Mouse (Mus musculus) embryonic facial prominence, embryonic 10.5 days (tissue): ENCODE results near the gene Aff4. TPM values are rescaled to one million over a fixed set of nuclear protein-coding genes. Genes with fewer than 3 reads are reported as not detected.

ENCODE experiments used
- DNase-seq: peaks from one replicate; pipeline ENCODE4 v3.0.0-alpha.2; 2017; ENCODE audit warnings: low spot score
- H3K27ac ChIP-seq: fragments of 300-500 bp; sonication (generic); replicated peaks from 2 replicates; pipeline ENCODE4 v1.5.1; 2016; ENCODE audit warnings: mild to moderate bottlenecking
- H3K27me3 ChIP-seq: fragments of 300-500 bp; sonication (generic); replicated peaks from 2 replicates; pipeline ENCODE4 v1.6.1; 2016; ENCODE audit warnings: low read depth, mild to moderate bottlenecking; ENCODE audit not compliant: poor library complexity, severe bottlenecking
- H3K36me3 ChIP-seq: fragments of 300-500 bp; sonication (generic); replicated peaks from 2 replicates; pipeline ENCODE4 v1.6.1; 2016; ENCODE audit warnings: mild to moderate bottlenecking, moderate library complexity
- H3K4me1 ChIP-seq: fragments of 300-500 bp; sonication (generic); 2 replicates; pipeline ENCODE4 v1.6.1; 2016
- H3K4me3 ChIP-seq: fragments of 300-500 bp; sonication (generic); 2 replicates; pipeline ENCODE4 v1.5.1; 2016; ENCODE audit warnings: mild to moderate bottlenecking, moderate library complexity
- H3K9me3 ChIP-seq: fragments of 300-500 bp; sonication (generic); 2 replicates; pipeline ENCODE4 v1.6.1; 2016; ENCODE audit warnings: mild to moderate bottlenecking
- WGBS: fragments of 180-500 bp; shearing (Covaris S2); methylation state at CpG from one replicate; pipeline ENCODE4 v1.1.7; 2016; 5-methylcytosine and 5-hydroxymethylcytosine counted together
- polyA plus RNA-seq: library from polyadenylated mRNA; unstranded; fragments of >200 nt; fragmentation: Nextera tagmentation; extraction: Ambion mirVana; gene quantifications from 2 replicates; pipeline ENCODE4 v1.2.1, GENCODE M21; 2016

Gene Aff4
- polyA plus RNA-seq, 1 experiment from 2014 or later: 42.7 TPM

DNA sequence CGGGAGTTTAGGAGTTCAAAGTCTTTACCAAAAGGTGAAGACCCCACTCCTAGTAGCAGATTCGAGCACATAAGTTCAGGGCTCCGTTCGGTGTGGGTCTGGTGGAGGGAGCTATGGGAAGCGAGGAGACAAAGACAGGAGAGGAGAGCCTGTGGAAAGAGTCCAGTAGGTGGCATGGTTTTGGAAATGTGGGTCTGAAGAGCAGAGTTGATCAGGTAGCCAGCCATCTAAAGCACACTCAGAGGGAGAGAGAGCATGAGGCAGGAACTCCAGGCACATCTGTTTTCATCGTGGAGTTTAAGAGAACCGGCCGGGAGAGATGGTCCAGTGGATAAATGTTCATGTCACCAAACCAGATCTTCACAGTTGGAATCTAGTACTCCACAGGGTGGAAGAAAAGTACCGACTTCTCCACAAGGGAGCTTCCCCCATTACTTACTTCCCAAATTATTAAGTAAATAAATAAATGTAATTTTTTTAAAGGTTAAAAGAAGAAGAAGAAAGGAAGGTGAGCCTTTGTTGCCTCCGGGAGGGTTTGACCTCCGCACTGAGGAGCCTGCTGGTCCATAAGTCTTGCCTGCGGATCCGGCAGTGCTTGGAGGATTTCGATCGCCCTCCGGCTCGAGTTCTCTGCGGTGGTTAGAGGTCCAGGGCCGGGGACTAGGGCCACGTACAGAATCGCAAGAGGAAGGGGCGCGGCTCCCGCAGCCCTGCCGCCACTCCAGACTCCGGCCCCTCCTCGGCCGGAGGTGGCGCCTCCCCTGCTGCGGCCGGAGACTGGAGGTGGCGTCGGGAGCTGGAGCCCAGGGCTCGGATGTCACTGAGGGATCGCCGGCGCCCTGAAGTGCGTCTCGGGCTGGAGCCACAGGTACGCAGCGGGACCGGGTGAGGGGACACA, 106.1 kb downstream of the Aff4 start, which contains the start of the genes Gm10447 and Shroom1:
Gene Gm10447, minus strand, starts transcription at position 637 of the 898 bp plus-strand sequence.
Gene Shroom1, plus strand, starts transcription at position 732 of the 898 bp plus-strand sequence.
- peak; percentile 85 for DNase-seq
- peaks cover 69% of the 10 kb centered on the region for H3K27me3 ChIP-seq
- peak within 1 kb of the TSS; percentile 78 for H3K27ac ChIP-seq
- peaks cover 18% of the 10 kb centered on the region for H3K4me1 ChIP-seq
- peak within 1 kb of the TSS; percentile 68 for H3K4me3 ChIP-seq
- H3K36me3 ChIP-seq: no peaks in the 10 kb centered on the region
- 3% methylated on average over 42 of the region's 42 CpGs for WGBS
- H3K9me3 ChIP-seq: no peaks in the 10 kb centered on the region

- Histone ChIP-seq H3K27ac (peak overlapping the region; percentile 78), H3K4me3 (peak overlapping the region; percentile 68), H3K9me3 (no peaks in the 10 kb centered on the region), H3K27me3 (peaks cover 76% of the 10 kb centered on the region), H3K36me3 (no peaks in the 10 kb centered on the region), H3K4me1 (peaks cover 22% of the 10 kb centered on the region)
- WGBS: 3% methylated on average over 29 of the region's 29 CpGs
- DNase-seq: no peak
Measured at GRCm38 (mm10) chr11:53457372-53457954, 106.8 kb downstream of the Aff4 start.

- Histone ChIP-seq H3K9me3 (no peaks in the 10 kb centered on the region), H3K27ac (no peak overlapping the region), H3K4me1 (peaks cover 33% of the 10 kb centered on the region), H3K36me3 (no peaks in the 10 kb centered on the region), H3K4me3 (no peak overlapping the region), H3K27me3 (peaks cover 92% of the 10 kb centered on the region)
- no peak for DNase-seq
- 70% methylated on average over 3 of the region's 3 CpGs for WGBS
Measured at GRCm38 (mm10) chr11:53458996-53459395, 108.4 kb downstream of the Aff4 start.

GRCm38 (mm10) chr11:53460192-53460591, 109.6 kb downstream of the Aff4 start:
- WGBS: 89% methylated on average over 3 of the region's 3 CpGs
- H3K36me3 ChIP-seq: no peaks in the 10 kb centered on the region
- H3K27me3 ChIP-seq: peaks cover 96% of the 10 kb centered on the region
- no peaks in the 10 kb centered on the region for H3K9me3 ChIP-seq
- H3K4me1 ChIP-seq: peaks cover 33% of the 10 kb centered on the region
- no peak for DNase-seq
- H3K27ac ChIP-seq: no peak overlapping the region
- no peak overlapping the region for H3K4me3 ChIP-seq

DNA sequence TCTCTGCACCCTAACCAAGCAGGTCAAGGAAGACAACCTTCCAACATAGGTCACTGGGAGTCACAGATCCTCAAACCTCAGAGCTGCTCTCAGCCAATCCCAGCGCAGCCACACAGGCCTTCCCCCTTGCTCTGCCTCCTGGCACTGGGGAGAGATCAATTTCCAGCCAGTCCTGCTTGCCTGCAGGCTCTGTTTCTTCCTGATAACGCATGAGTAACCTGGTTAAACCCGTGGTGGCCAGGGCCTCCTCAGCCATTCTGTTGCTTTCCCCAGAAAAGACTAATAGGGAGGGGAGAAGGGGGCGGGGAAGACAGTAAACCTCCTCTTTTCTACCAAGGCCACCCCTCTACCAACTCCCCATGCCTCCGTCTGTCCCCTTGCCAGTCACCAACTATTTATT, 111.1 kb downstream of the Aff4 start:
- Histone ChIP-seq H3K9me3 (no peaks in the 10 kb centered on the region), H3K36me3 (no peaks in the 10 kb centered on the region), H3K27me3 (peaks cover 98% of the 10 kb centered on the region), H3K4me1 (peaks cover 35% of the 10 kb centered on the region), H3K27ac (no peak overlapping the region), H3K4me3 (0 out of 2 replicates have a peak overlapping the region, but pooled peaks have one; percentile 8)
- WGBS: 24% methylated on average over 5 of the region's 5 CpGs
- no peak for DNase-seq

DNA sequence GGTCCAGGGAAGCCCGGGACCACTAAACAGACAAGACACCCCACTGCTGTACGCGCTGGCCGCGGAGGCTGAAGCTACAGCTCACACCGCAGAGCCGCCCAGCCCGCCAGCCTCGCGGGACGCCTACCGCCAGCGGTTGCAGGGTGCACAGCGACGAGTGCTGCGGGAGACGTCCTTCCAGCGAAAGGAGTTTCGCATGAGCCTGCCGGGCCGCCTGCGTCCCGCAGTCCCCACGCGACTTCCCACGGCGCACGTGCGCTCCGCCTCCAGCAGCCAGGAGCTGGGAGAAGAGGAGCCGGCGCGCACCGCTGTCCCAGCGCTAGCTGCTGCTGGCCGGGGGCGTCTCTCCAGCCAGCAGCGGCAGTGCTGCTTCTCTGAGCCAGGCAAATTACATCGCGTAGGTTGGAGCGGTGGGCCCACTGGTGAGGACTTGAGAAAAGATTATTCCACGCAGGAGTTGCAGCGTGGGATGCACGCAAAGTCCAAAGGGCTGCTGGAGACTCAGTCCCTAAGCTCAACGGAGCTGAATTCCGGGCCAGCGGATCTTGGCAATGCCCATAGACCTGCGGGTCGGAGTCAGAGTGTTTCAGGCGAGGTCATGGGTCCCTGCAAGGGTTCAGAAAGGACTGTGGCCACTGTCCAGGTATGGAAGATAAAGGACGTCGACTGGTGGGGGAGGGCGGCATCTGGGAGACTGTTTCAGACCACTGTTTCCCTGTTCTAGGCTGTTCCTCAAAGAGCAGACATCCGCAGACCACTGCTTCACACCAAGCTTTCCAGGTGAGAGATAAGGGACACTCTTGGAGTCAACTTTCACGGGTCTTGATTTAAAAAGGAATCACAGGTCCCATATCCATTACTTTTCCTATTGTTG, 113.2 kb downstream of the Aff4 start:
- no peaks in the 10 kb centered on the region for H3K36me3 ChIP-seq
- H3K27ac ChIP-seq: no peak overlapping the region; the same call in 1 of the 2 replicates
- peaks cover 28% of the 10 kb centered on the region for H3K4me1 ChIP-seq
- peaks cover 97% of the 10 kb centered on the region for H3K27me3 ChIP-seq
- peak overlapping the region; percentile 58 for H3K4me3 ChIP-seq
- peak; percentile 63 for DNase-seq
- no peaks in the 10 kb centered on the region for H3K9me3 ChIP-seq
- WGBS: 6% methylated on average over 55 of the region's 55 CpGs

DNA sequence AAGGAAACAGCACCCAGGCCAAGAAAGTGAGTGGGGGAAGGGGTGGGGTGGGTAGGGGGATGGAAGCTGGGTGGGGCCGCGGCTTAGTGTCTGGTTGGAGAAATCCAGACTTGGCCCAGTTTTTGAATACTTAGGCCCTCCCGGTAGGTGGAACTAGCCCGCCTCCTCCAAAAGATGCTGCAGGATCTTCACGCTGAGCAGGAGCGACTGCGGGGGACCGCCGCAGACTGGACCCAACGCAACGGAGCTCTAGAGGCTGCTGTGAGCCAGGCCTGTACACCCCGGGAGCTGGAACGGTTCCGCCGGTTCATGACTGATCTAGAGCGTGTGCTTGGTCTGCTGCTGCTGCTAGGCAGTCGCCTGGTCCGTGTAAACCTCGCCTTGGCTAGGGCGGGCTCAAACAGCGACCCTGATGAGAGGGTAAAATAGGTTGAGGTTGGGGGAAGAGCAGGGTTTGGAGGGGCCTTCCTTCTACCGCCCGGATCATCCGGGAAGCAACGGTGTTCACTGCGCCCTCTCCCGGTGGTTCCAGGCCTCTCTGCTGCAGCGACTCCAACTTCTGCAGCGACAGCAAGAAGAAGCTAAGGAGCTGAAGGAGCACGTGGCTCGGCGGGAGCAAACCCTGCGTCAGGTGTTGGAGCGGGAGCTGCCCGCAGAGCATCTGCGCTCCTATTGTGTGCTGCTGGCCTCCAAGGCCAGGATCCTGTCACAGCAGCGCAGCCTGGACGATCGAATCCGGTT, 115.8 kb downstream of the Aff4 start:
- Histone ChIP-seq H3K27ac (peak overlapping the region; percentile 45), H3K9me3 (no peaks in the 10 kb centered on the region), H3K4me3 (peak overlapping the region; percentile 51), H3K4me1 (peaks cover 50% of the 10 kb centered on the region), H3K36me3 (no peaks in the 10 kb centered on the region), H3K27me3 (peaks cover 99% of the 10 kb centered on the region)
- peak; percentile 88 for DNase-seq
- 4% methylated on average over 40 of the region's 40 CpGs for WGBS

- Histone ChIP-seq H3K27me3 (peaks cover 98% of the 10 kb centered on the region), H3K4me1 (peaks cover 33% of the 10 kb centered on the region), H3K4me3 (peak overlapping the region; percentile 42), H3K9me3 (no peaks in the 10 kb centered on the region), H3K27ac (no peak overlapping the region), H3K36me3 (no peaks in the 10 kb centered on the region)
- WGBS: 26% methylated on average over 16 of the region's 16 CpGs
- DNase-seq: no peak
Measured at GRCm38 (mm10) chr11:53469294-53469967, 118.8 kb downstream of the Aff4 start.

DNA sequence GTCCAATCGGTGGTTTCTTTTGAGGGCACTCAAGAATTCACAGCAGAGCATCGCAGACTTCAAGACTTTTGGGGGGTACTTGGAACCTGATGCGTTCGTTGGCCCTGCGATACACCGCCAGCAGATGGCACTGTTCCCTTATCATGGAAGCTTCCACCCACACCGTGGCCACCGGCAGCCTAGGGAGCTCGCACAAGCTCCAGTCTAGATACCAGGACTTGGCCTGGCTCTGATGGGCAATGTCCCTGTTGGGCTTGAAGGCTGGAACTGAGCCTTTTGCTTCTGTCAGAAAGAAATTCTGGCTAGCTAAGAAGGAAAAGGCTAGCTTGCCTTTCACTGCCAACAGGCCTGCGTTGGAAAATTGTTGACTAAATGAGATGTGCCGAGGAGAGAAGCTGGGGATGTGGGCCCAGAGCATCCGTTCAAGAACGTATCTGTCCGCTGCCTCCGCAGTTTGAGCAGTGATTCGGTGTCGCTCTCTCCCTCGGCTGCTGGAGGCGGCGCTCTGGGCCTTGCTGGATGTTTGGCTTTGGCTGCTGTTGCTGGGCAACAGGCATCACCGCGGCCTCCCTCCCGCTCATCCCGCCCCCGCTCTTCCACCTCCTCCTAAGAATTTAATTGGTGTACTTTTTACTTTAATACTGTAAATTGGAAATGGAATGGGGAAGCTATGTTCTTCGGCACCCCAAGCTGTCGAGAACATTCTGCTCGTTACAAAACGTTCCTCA, 119.5 kb downstream of the Aff4 start, which contains the start of gene Gm9837:
Gene Gm9837, minus strand, starts transcription at position 512 of the 728 bp plus-strand sequence.
- Histone ChIP-seq H3K27ac (no peak within 1 kb of the TSS), H3K27me3 (peaks cover 98% of the 10 kb centered on the region), H3K9me3 (no peaks in the 10 kb centered on the region), H3K4me1 (peaks cover 34% of the 10 kb centered on the region), H3K36me3 (no peaks in the 10 kb centered on the region), H3K4me3 (peak within 1 kb of the TSS; percentile 42)
- DNase-seq: peak; percentile 92
- WGBS: 4% methylated on average over 29 of the region's 29 CpGs
